Mouse (Mus musculus) mammary gland, adult 2 months (tissue): ENCODE measurements around the gene Tgif2. TPM values are rescaled to one million over a fixed set of nuclear protein-coding genes. Genes with fewer than 3 reads are reported as not detected.

Experiments
- polyA plus RNA-seq: library from polyadenylated mRNA; depleted of rRNA; stranded (reverse); fragments of >200 nt; gene quantifications from 2 replicates; pipeline ENCODE4 v1.2.3, GENCODE M21; 2012; ENCODE audit warnings: low replicate concordance; rRNA removed

Tgif2 gene
- 8.1 and 12.0 TPM in 2 replicates for polyA plus RNA-seq

DNA sequence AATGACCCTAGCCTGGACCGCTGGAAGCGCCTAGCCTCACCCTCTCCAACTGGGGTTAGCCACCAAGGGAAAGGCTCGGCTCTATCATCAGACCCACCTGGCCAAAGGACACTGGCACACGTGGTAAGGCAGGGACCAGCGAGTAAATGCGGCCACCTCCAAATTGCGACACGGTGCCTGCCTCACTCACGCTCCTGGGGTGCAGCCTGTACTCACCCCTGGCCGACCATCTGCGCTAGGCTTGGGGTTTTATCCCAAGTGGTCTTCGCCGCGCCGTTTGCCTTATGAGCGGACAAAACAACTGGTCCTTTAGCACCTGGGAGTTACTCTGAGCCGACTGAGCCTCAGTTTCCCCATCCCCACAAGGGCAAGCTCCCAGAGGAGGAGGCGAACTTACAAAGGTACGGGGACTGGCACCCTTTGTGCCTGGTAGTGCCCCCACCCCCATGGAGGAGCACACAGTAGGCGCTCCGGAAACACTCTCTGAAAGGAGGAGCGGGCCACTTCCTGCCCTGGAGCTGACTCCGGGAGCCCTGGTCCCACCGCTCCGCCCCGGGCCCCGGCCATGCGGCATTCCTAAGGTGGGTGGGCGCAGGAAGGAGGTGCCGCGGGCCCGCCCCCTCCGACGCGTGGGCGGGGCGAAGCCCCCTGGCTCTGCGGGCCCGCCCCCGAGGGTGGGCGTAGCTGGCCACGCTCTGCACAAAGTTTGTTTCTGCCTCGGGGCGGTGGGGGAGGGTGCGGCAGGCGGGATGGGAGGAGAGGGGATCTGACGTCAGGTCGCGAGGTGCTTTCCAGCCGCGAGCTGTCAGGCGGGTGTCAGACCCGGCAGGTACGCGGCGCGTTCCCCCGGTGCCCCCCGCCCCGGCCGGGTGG is at the start of gene Tgif2:
TSS of gene Tgif2 (plus strand) at position 689 of the 873 bp plus-strand sequence.

GRCm38 (mm10) chr2:156857835-156858234 is 18.0 kb downstream of the Tgif2 start, which contains the start of gene 4930518I15Rik:
Gene 4930518I15Rik, minus strand, starts transcription at chr2:156857946.

DNA sequence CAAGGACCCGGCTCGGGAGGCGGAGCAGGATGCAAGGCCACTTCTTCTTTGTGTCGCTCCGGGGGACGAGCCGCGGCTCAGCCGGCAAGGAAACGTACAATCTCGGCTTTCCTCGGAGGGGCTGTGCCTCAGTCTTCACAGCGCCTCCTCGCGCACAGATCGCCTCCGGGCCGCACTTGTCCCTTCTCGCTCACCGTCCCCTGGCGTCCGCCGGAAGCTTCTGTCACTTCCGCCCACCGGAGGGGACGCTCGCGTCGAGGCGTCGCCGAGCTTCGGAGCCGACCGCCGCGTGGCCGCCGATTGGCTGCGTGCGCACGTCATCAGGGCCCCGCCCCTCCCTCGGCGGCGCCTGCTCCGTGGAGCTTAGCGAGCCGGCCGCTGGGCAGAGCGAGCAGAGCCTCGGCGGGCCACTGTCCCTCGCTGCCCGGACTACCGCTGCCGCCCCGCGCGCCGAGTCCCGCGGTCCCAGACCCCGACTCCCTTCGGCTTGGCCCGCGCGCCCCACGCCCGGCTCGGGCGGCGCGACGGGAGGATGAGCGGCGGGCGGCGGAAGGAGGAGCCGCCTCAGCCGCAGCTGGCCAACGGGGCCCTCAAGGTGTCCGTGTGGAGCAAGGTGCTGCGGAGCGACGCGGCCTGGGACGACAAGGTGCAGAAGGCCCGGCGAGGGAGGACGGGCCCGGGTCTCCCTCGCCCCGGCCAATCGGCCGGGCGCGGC is 23.1 kb downstream of the Tgif2 start, which contains the start of gene Rab5if:
TSS of gene Rab5if (plus strand) at position 357 of the 715 bp plus-strand sequence.

DNA sequence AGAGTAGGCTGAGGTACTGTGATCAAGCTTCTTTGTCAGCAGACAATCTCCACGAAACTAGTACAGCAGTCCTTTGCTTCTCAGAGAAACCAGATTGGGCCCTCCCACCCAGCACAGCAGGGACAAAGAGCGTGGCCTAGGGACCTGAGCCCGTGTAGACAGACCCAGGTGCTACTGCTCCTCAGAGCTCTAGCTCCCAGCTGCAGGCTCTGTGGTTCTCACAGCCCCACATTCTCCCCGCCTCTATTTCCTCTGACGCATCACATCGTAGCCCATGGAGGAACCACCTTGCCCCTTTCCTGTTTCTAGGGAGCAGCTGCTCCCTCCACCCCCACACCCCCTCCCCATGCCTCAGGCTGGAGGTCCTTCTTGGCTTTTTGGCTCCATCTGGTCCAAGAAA is 47.2 kb downstream of the Tgif2 start, which contains the start of gene Sla2:
TSS of gene Sla2 (minus strand) at position 176 of the 400 bp plus-strand sequence.

Other genes with a start within 250 kb of the Tgif2 start
- gene Dlgap4, start 226.3 kb upstream of the Tgif2 start, polyA plus RNA-seq, result 87.0 and 127 TPM in 2 replicates
- gene Myl9, start 64.6 kb upstream of the Tgif2 start, polyA plus RNA-seq, result 116 and 133 TPM in 2 replicates
- gene 4930518I15Rik, start 17.9 kb downstream of the Tgif2 start, polyA plus RNA-seq, result 0.98 and 2.4 TPM in 2 replicates
- 123 and 166 TPM in 2 replicates for gene Rab5if, start 23.1 kb downstream of the Tgif2 start, polyA plus RNA-seq
- gene Sla2, start 47.2 kb downstream of the Tgif2 start, polyA plus RNA-seq, result 5.1 and 7.0 TPM in 2 replicates
- 49.4 and 109 TPM in 2 replicates for gene Ndrg3, start 152.0 kb downstream of the Tgif2 start, polyA plus RNA-seq
- 1.0 and 3.1 TPM in 2 replicates for gene Dsn1, start 167.1 kb downstream of the Tgif2 start, polyA plus RNA-seq
- gene Soga1, start 239.2 kb downstream of the Tgif2 start, polyA plus RNA-seq, result 6.9 and 14.1 TPM in 2 replicates
- gene Tldc2, start 247.0 kb downstream of the Tgif2 start, polyA plus RNA-seq, result not detected in 2 replicates